Mouse (Mus musculus): ENCODE data around the gene Dnah1. TPM values are rescaled to one million over a fixed set of nuclear protein-coding genes. Genes with fewer than 3 reads are reported as not detected.
A peak's percentile ranks its signal among the peaks of the same experiment; 100 is the strongest.

Dnah1 gene
- polyA plus RNA-seq, 1 experiment from 2014 or later: 7.6 TPM

GRCm38 (mm10) chr14:31272164-31272563 lies 51.5 kb downstream of the Dnah1 start:
- Histone ChIP-seq H3K9me3 (ENCODE audit: control insufficient read depth, low read length) (no peaks in the 10 kb centered on the region), H3K36me3 (ENCODE audit: control insufficient read depth, insufficient read depth, low read length) (no peaks in the 10 kb centered on the region), H3K4me3 (ENCODE audit: low read depth, low read length) (no peak overlapping the region), H3K9ac (ENCODE audit: low read length) (no peak overlapping the region), H3K27me3 (ENCODE audit: control insufficient read depth, insufficient read depth, low read length) (no peaks in the 10 kb centered on the region), H3K27ac (ENCODE audit: low read depth, low read length) (no peak overlapping the region), H3K4me1 (ENCODE audit: control insufficient read depth, insufficient read depth, low read length) (peaks cover 19% of the 10 kb centered on the region), H3K4me2 (ENCODE audit: low read depth) (no peak overlapping the region)
- 27% methylated on average over 7 of the region's 7 CpGs for WGBS
- ATAC-seq (ENCODE audit: insufficient read depth, low FRiP score, low TSS enrichment) (no peak), DNase-seq (ENCODE audit: low spot score) (peak; percentile 82)

GRCm38 (mm10) chr14:31271121-31271520 lies 52.6 kb downstream of the Dnah1 start:
- Histone ChIP-seq H3K36me3 (ENCODE audit: control insufficient read depth, insufficient read depth, low read length) (no peaks in the 10 kb centered on the region), H3K9me3 (ENCODE audit: control insufficient read depth, low read length) (no peaks in the 10 kb centered on the region), H3K27me3 (ENCODE audit: control insufficient read depth, insufficient read depth, low read length) (no peaks in the 10 kb centered on the region), H3K9ac (ENCODE audit: low read length) (no peak overlapping the region), H3K27ac (ENCODE audit: low read depth, low read length) (no peak overlapping the region), H3K4me1 (ENCODE audit: control insufficient read depth, insufficient read depth, low read length) (peaks cover 19% of the 10 kb centered on the region), H3K4me2 (ENCODE audit: low read depth) (no peak overlapping the region), H3K4me3 (ENCODE audit: low read depth, low read length) (no peak overlapping the region)
- WGBS: 90% methylated on average over 6 of the region's 6 CpGs
- DNase-seq (ENCODE audit: low spot score) (no peak), ATAC-seq (ENCODE audit: insufficient read depth, low FRiP score, low TSS enrichment) (no peak)

GRCm38 (mm10) chr14:31269456-31270100 lies 54.1 kb downstream of the Dnah1 start:
- Histone ChIP-seq H3K27me3 (ENCODE audit: control insufficient read depth, insufficient read depth, low read length) (no peaks in the 10 kb centered on the region), H3K27ac (ENCODE audit: low read depth, low read length) (0 out of 2 replicates have a peak overlapping the region, but pooled peaks have one; percentile 20), H3K9ac (ENCODE audit: low read length) (peak overlapping the region; percentile 35; the same call in 1 of the 2 replicates), H3K4me3 (ENCODE audit: low read depth, low read length) (0 out of 2 replicates have a peak overlapping the region, but pooled peaks have one; percentile 20), H3K4me1 (ENCODE audit: control insufficient read depth, insufficient read depth, low read length) (peaks cover 19% of the 10 kb centered on the region), H3K36me3 (ENCODE audit: control insufficient read depth, insufficient read depth, low read length) (no peaks in the 10 kb centered on the region), H3K9me3 (ENCODE audit: control insufficient read depth, low read length) (no peaks in the 10 kb centered on the region), H3K4me2 (ENCODE audit: low read depth) (peak overlapping the region; percentile 35)
- 15% methylated on average over 25 of the region's 28 CpGs for WGBS
- ATAC-seq (ENCODE audit: insufficient read depth, low FRiP score, low TSS enrichment) (peak; percentile 75), DNase-seq (ENCODE audit: low spot score) (peak; percentile 79)

GRCm38 (mm10) chr14:31268301-31269001 lies 55.2 kb downstream of the Dnah1 start:
- no peak overlapping the region for H3K4me2 ChIP-seq (ENCODE audit: low read depth)
- no peaks in the 10 kb centered on the region for H3K27me3 ChIP-seq (ENCODE audit: control insufficient read depth, insufficient read depth, low read length)
- 0 out of 2 replicates have a peak overlapping the region, but pooled peaks have one; percentile 34 for H3K27ac ChIP-seq (ENCODE audit: low read depth, low read length)
- no peaks in the 10 kb centered on the region for H3K36me3 ChIP-seq (ENCODE audit: control insufficient read depth, insufficient read depth, low read length)
- H3K4me3 ChIP-seq (ENCODE audit: low read depth, low read length): no peak overlapping the region
- H3K4me1 ChIP-seq (ENCODE audit: control insufficient read depth, insufficient read depth, low read length): peaks cover 19% of the 10 kb centered on the region
- DNase-seq (ENCODE audit: low spot score) (peak; percentile 38), ATAC-seq (ENCODE audit: insufficient read depth, low FRiP score, low TSS enrichment) (peak; percentile 33; the same call in 1 of the 2 replicates)
- no peaks in the 10 kb centered on the region for H3K9me3 ChIP-seq (ENCODE audit: control insufficient read depth, low read length)
- WGBS: 63% methylated on average over 9 of the region's 9 CpGs
- no peak overlapping the region; the same call in 1 of the 2 replicates for H3K9ac ChIP-seq (ENCODE audit: low read length)

- no peaks in the 10 kb centered on the region for H3K27me3 ChIP-seq (ENCODE audit: control insufficient read depth, insufficient read depth, low read length)
- H3K36me3 ChIP-seq (ENCODE audit: control insufficient read depth, insufficient read depth, low read length): no peaks in the 10 kb centered on the region
- no peak overlapping the region for H3K27ac ChIP-seq (ENCODE audit: low read depth, low read length)
- no peak overlapping the region for H3K4me3 ChIP-seq (ENCODE audit: low read depth, low read length)
- peaks cover 19% of the 10 kb centered on the region for H3K4me1 ChIP-seq (ENCODE audit: control insufficient read depth, insufficient read depth, low read length)
- DNase-seq (ENCODE audit: low spot score): no peak
- H3K9ac ChIP-seq (ENCODE audit: low read length): no peak overlapping the region
- H3K9me3 ChIP-seq (ENCODE audit: control insufficient read depth, low read length): no peaks in the 10 kb centered on the region
- ATAC-seq (ENCODE audit: insufficient read depth, low FRiP score, low TSS enrichment): no peak
- H3K4me2 ChIP-seq (ENCODE audit: low read depth): no peak overlapping the region
- WGBS: 80% methylated on average over 11 of the region's 11 CpGs
Observed at GRCm38 (mm10) chr14:31267649-31268048, 56.0 kb downstream of the Dnah1 start.

GRCm38 (mm10) chr14:31260932-31261331 lies 62.8 kb downstream of the Dnah1 start:
- Histone ChIP-seq H3K9ac (ENCODE audit: low read length) (no peak overlapping the region), H3K36me3 (ENCODE audit: control insufficient read depth, insufficient read depth, low read length) (peaks cover 34% of the 10 kb centered on the region), H3K9me3 (ENCODE audit: control insufficient read depth, low read length) (no peaks in the 10 kb centered on the region), H3K4me1 (ENCODE audit: control insufficient read depth, insufficient read depth, low read length) (no peaks in the 10 kb centered on the region), H3K27ac (ENCODE audit: low read depth, low read length) (no peak overlapping the region), H3K4me2 (ENCODE audit: low read depth) (no peak overlapping the region), H3K27me3 (ENCODE audit: control insufficient read depth, insufficient read depth, low read length) (no peaks in the 10 kb centered on the region), H3K4me3 (ENCODE audit: low read depth, low read length) (no peak overlapping the region)
- ATAC-seq (ENCODE audit: insufficient read depth, low FRiP score, low TSS enrichment) (no peak), DNase-seq (ENCODE audit: low spot score) (no peak)
- WGBS: 92% methylated on average over 9 of the region's 9 CpGs

GRCm38 (mm10) chr14:31260374-31260773 lies 63.3 kb downstream of the Dnah1 start:
- H3K4me2 ChIP-seq (ENCODE audit: low read depth): no peak overlapping the region
- H3K4me1 ChIP-seq (ENCODE audit: control insufficient read depth, insufficient read depth, low read length): no peaks in the 10 kb centered on the region
- H3K9ac ChIP-seq (ENCODE audit: low read length): no peak overlapping the region
- DNase-seq (ENCODE audit: low spot score): no peak
- 87% methylated on average over 4 of the region's 4 CpGs for WGBS
- no peak overlapping the region for H3K27ac ChIP-seq (ENCODE audit: low read depth, low read length)
- H3K36me3 ChIP-seq (ENCODE audit: control insufficient read depth, insufficient read depth, low read length): peaks cover 36% of the 10 kb centered on the region
- no peak for ATAC-seq (ENCODE audit: insufficient read depth, low FRiP score, low TSS enrichment)
- no peaks in the 10 kb centered on the region for H3K27me3 ChIP-seq (ENCODE audit: control insufficient read depth, insufficient read depth, low read length)
- H3K4me3 ChIP-seq (ENCODE audit: low read depth, low read length): no peak overlapping the region
- H3K9me3 ChIP-seq (ENCODE audit: control insufficient read depth, low read length): no peaks in the 10 kb centered on the region

GRCm38 (mm10) chr14:31258476-31259050 lies 65.1 kb downstream of the Dnah1 start:
- no peak for ATAC-seq (ENCODE audit: insufficient read depth, low FRiP score, low TSS enrichment)
- no peak overlapping the region for H3K27ac ChIP-seq (ENCODE audit: low read depth, low read length)
- H3K4me3 ChIP-seq (ENCODE audit: low read depth, low read length): no peak overlapping the region
- peaks cover 44% of the 10 kb centered on the region for H3K36me3 ChIP-seq (ENCODE audit: control insufficient read depth, insufficient read depth, low read length)
- no peak overlapping the region for H3K9ac ChIP-seq (ENCODE audit: low read length)
- 91% methylated on average over 14 of the region's 14 CpGs for WGBS
- no peaks in the 10 kb centered on the region for H3K4me1 ChIP-seq (ENCODE audit: control insufficient read depth, insufficient read depth, low read length)
- H3K27me3 ChIP-seq (ENCODE audit: control insufficient read depth, insufficient read depth, low read length): no peaks in the 10 kb centered on the region
- no peaks in the 10 kb centered on the region for H3K9me3 ChIP-seq (ENCODE audit: control insufficient read depth, low read length)
- no peak overlapping the region for H3K4me2 ChIP-seq (ENCODE audit: low read depth)
- DNase-seq (ENCODE audit: low spot score): no peak
